Mouse (Mus musculus) liver, postnatal 0 days (tissue): ENCODE measurements around the gene Dcun1d2.

Source experiments
- CTCF ChIP-seq: sonication (generic); IDR thresholded peaks from 2 replicates; pipeline ENCODE4 v1.5.1; 2016; ENCODE audit warnings: antibody characterized with exemption, low read depth
- EP300 ChIP-seq: IDR thresholded peaks from 2 replicates; pipeline ENCODE4 v1.6.1; 2016; ENCODE audit warnings: antibody characterized with exemption, low read depth, mild to moderate bottlenecking

DNA sequence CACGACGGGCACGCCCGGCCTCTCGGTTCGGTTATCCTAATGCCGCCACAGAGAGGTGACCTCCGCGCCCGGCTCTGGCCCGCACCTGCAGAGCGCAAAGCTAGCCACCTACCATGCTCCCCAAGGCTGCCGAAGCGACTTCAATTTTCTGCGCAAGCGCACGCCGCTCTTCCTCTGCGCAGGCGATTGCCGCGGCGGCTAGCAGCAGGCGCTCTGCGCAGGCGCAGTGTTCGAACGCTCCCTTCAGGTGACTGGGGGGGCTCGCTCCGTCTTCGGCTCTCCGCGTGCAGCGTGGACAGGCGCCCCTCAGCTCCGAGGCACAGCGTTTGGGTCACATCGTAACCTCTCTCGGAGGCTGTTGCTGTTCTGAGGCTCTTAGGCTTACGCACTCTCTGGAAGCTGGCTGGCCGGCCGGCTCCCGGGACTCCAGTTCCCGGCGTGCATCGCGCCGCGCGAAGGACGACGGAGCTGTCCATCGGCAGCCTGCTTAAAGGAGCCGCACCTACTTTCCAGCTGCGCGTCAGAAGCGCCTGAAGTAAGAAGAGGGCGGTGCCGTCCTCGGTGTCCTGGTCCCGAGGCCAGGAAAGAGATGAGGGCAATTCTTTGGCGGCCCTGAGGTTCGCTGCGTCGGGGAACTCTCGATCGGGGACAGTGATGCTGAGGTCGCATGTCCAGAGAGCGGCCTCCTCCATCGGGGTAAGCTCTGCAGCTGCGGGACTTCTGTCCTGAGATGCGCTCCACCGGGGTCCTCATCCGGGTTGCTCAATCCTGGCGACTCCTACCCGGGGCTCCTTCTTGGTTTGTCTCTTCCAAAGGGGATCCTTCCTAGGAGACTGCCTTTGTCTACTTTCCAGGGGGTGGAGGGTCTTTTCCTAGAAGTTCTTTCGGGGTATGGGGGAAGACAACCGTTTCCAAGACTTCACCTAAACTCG, at the start of gene Dcun1d2, which contains the start of gene Tmco3:
- TF ChIP-seq CTCF (no peak), EP300 (no peak)
